Mouse (Mus musculus): Measurements from ENCODE around the gene Cfap54. TPM values are rescaled to one million over a fixed set of nuclear protein-coding genes. Genes with fewer than 3 reads are reported as not detected.

Gene Cfap54
- 1.4 TPM for polyA plus RNA-seq (2014; fragmentation: Illumina TruSeq; extraction: RNeasy Lipid Tissue Mini Kit (QIAGEN cat#74804); ENCODE audit: low read depth, low replicate concordance)

DNA sequence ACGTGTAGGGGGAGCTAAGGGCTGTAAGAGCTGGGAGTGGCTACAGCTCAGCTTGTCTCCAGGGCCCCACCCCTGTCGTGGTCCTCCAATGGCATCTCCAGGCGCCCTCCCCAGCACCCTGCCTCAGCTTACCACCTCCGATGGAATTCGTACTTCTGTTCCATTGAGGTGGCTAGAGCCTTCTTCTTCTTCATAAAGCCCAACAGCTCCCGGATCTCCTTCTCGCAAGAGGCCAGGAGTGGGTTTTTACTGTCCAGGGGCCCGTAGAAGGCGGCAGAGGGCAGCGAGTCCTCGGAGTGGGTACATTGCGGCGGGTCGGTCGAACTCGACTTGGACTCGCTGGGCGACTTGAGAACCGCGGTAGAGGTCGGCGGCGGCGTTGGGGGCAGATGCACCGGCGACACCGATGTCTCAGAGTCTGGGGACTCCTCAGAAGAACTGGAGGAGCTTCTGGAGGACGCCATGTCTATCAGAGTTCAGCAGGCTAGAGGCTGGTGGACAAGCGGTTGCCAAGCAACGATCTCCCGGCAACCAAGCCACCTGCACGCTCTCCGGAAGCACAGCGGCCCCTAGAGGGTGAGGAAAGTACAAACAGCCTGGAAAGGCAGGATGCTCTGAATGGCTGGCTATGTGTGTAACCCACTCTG, at the start of gene Cfap54:
Gene Cfap54, minus strand, starts transcription at position 486 of the 647 bp plus-strand sequence.

Other genes starting within 250 kb of the Cfap54 start
- gene Cdk17, start 79.3 kb upstream of the Cfap54 start, polyA plus RNA-seq (2014; fragmentation: Illumina TruSeq; extraction: RNeasy Lipid Tissue Mini Kit (QIAGEN cat#74804); ENCODE audit: low read depth, low replicate concordance) = 44.4 TPM
- 36.2 TPM for gene Elk3, start 229.5 kb upstream of the Cfap54 start, polyA plus RNA-seq (2014; fragmentation: Illumina TruSeq; extraction: RNeasy Lipid Tissue Mini Kit (QIAGEN cat#74804); ENCODE audit: low read depth, low replicate concordance)